Mouse (Mus musculus): ENCODE data around the gene Lix1l.
A peak's percentile ranks its signal among the peaks of the same experiment; 100 is the strongest.
"Not testable (repeated sequence)": the region's sequence is repeated elsewhere in the genome, so short reads cannot be mapped to it uniquely, and the experiment has no call there.

The Lix1l gene

DNA sequence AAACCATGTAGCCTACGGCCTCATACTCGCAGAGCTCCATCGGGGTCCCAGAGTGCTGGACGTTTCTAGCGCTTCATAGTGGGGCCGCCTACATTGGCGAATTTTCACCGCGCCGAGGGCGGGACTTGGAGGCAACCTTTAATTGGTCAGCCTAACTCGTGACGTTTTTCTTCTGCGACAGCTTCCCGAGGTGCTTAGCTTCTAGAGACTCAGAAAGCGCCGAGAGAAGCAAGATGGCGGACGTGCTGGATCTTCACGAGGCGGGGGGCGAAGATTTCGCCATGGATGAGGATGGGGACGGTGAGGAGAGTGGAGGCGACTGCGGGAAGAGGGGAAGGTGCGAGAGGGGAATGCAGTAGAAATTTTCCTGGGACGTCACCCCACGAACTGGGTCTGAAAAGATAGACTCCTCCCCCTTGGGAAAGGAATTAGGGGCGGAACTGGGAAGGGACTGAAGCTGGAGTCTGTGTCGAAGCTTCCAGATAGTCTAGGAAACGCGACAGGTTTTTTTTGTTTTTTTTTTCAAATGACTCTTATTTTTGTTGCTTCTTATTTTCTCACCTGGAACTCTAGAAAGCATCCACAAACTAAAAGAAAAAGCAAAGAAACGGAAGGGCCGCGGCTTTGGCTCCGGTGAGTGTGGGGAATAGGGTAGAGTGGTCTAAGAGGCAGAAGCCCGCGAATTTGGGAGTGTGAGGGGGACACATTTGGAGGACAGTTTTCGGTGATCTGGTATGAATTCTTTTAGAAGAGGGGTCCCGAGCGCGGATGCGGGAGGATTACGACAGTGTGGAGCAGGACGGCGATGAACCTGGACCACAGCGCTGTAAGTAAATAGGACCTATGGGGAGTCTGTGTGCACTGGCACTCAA, 29.0 kb downstream of the Lix1l start, which contains the start of gene Rbm8a:
Gene Rbm8a, plus strand, starts transcription at position 205 of the 872 bp plus-strand sequence.
- DNase-seq (ENCODE audit: low read depth, low spot score), result peak; percentile 98

DNA sequence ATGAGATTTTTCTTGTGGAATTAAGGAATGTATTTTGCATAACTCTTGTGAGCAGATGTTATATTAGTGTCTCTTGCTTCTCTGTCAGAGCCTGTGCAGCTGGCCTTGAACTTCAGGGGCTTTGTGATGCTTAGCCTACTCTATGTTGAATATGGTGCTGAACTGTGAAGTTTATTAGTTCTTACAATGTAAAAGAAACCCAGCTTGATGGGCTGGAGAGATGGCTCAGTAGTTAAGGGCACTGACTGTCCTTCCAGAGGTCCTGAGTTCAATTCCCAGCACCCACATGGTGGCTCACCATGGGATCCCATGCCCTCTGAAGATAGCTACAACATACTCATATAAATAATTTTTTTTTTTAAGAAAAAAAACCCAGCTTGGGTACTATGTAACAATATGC, 31.1 kb downstream of the Lix1l start:
- DNase-seq (ENCODE audit: low read depth, low spot score), result no peak

DNA sequence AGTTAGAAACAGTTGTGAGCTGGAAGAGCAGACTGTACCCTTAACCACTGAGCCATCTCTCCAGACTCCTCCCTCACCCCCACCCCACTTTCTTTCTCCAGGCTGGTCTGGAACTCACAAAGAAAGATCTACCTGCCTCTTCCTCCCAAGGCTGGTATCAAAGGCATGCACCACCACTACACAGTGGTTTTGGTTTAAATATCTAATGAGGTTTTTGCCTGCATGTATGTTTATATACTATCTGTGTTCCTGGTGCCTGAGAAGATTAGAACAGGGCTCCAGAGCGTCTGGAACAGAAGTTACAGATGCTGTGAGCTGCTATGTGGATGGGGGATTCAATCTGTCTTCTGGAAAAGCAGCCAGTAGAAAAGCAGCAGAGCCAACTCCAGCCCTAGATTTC, 33.1 kb downstream of the Lix1l start:
- peak; percentile 13 for DNase-seq (ENCODE audit: low read depth, low spot score)

DNA sequence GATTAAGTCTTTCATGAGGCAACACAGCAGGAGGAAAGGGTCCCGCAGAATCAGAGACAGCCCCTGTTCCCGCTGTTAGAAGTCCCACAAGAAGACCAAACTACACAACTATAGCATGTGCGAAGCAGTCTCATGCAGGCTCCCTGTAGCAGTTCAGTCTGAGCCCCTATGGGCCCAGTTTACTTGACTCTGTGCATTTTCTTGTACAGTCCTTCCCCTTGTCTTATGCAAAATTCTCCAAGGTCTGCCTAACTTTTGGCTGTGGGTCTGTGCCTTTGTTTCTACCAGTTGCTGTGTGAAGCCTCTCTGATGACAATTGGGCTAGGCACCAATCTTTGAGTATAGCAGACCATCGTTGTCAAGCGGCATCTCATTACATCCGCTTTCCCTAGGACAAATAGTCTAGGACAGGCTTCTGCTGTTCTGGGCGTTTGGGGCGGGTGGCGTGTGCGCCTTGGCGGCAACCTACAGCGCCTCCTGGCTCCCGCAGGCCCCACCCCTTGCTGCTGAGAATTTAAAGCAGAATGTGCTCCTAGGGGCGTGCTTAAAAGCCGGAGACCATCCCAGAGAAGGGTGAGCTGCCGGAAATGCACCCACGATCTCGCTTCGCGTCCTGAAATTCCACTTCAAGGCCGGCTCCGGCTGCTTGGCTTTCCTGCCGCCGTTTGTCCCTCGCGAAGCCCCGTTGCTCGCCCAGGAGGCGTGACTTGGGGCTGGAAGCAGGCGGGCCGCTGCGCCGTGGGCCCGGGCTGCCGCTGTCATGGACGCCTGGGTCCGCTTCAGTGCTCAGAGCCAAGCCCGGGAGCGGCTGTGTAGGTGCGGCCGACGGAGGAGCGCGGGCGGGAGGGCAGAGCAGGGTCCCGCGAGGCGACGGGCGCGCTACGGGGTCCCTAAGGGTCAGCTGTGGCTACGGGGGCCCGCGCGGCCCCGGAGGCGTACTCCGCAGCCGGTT, 34.3 kb downstream of the Lix1l start, which contains the start of the genes Pex11b and Gm42957:
Gene Pex11b, plus strand, starts transcription at position 449 of the 952 bp plus-strand sequence.
Gene Gm42957, plus strand, starts transcription at position 547 of the 952 bp plus-strand sequence.
- peak; percentile 91 for DNase-seq (ENCODE audit: low read depth, low spot score)

DNA sequence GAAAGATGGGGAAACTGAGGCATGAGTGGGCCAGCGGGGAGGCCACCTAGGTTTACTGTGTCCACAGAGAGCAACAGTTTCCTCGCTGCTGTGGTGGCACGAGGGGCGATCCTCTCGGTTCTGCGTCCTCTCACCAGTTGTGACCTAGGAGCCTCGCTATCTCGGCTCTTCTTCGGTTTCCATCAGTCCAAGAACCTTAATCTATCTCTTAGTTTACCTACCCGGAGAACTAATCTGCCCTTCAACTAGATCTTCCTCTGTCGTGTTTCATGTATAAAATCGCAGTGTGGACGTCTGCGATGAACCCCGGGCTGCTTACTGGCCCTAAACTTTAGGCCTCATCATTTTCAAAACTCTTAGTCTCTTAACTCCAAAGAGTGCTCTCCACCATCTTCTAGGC, 35.0 kb downstream of the Lix1l start:
- peak; percentile 66 for DNase-seq (ENCODE audit: low read depth, low spot score)

DNA sequence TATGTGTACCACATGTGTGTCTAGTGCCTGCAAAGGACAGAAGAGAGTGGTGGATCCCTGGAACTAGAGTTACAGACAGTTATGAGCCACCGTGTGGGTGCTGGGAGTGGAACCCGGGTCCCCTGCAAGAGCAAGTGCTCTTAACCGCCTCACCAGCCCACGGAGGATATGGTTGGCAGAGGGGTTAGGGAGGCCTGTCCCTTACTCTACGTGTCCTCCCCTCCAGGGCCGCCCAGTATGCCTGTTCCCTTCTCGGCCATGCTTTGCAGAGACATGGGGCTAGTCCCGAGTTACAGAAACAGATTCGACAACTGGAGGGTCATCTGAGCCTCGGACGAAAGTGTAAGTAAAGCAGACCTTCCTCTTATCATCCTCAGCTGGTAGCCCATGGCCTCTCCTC, 35.5 kb downstream of the Lix1l start:
- DNase-seq (ENCODE audit: low read depth, low spot score), result peak; percentile 72

DNA sequence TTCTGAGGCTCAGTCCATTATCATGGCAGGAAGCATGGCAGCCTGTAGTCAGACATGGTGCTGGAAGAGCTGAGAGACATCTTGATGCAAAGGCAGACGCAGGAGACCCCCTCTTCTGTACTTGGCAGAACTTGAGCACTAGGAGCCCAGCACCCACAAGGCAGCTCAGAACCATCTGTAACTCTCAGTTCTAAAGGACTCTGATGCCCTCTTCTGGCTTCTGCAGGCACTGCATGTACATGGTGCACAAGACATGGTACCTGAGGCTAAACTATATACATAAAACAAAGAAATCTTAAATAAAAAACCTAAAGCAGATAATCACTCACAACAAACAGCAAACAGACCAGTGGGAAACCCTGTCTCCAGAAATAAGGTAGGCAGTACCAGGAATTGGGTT, 38.3 kb downstream of the Lix1l start:
- DNase-seq (ENCODE audit: low read depth, low spot score), result peak; percentile 79

DNA sequence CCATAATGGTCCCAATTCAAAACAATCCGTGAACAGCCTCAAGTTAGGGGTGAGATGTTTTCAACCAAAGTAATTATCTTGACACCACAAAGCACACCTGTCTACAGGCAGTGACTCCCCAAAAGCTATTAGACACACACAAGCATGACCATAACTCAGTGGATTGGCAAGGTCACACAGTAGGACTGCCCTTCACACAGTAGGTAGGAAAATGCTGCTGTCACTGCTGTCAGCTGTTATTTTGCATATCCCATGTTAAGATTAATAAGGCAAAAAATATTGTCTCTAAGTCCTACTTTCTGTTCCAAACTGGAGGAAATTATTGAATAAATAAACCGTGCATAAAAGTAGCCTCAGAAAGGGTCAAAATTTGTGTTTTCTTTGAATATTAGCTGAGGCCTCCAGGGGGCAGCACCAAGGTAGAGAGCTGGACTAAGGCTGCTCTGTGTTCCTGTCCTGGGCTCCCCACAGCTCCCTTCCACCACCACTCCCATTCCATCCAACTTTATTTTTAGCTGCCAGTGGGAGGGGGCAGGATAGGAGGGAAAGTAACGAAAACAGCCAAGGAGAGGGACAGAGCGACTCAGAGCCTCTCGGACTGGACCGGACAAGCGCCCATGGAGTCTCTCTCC, 44.2 kb downstream of the Lix1l start, which contains the start of gene Itga10:
Gene Itga10, plus strand, starts transcription at position 567 of the 632 bp plus-strand sequence.
- peak; percentile 38 for DNase-seq (ENCODE audit: low read depth, low spot score)

DNA sequence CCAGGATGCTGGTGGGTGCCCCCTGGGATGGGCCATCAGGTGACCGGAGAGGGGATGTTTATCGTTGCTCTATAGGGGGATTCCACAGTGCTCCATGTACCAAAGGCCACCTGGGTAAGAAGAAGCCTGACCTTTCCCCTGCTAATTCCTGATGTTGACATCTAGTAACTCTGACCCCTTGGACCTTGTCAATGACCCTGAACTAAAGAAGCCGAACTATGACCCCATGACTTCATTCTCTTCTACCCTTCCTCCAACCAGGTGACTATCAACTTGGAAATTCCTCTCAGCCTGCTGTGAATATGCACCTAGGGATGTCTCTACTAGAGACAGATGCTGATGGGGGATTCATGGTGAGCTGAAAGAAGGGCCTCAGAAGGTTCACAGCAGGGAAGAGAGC, 46.4 kb downstream of the Lix1l start:
- DNase-seq (ENCODE audit: low read depth, low spot score), result no peak

DNA sequence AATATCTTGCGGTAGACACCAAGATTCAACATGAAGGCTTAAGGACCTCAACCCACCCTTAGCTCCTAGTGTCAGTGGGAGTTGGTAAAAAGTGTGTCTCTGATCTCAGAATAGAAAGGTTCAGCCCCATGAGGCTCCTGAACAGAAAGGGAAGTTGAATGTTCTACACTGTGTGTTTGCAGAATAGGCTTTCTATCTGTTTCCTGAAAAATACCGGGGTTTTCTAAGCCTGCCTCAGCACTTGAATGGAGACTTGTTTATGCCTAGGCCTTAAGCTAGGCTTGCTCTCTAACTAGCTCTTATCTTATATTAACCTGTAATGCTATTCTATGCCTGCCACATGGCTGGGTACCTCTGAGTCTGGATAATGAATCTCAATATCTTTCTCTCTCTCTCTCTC, 60.0 kb downstream of the Lix1l start:
- peak; percentile 49 for DNase-seq (ENCODE audit: low read depth, low spot score)

DNA sequence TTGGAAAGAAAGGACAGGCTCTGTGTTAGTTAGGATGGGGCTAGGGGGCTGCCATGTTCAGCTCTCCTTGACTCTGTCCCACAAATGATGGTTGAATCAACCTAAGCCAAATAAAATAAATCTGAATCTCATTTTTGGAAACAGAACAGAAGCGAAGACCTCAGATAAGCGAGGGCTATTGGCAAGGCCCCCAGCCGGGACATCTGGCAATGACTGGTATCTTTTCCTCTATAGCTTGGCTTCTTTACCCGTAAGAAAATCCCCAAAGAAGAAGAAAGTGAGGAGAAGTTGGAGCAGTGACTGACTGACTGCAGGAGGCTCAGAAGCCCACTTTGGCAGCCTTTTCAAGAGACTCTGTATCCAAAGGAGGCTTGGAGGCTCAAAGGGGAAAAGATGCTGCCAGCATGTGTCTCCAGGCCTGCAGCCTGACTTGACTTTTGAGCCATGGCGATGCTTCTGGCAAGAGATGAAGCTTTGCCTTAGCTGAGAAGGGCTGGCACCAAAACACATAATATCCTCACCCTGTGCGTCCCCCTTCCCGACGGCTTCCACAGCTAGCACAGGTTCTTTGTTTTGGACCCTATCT, 61.9 kb downstream of the Lix1l start:
- no peak for DNase-seq (ENCODE audit: low read depth, low spot score)

DNA sequence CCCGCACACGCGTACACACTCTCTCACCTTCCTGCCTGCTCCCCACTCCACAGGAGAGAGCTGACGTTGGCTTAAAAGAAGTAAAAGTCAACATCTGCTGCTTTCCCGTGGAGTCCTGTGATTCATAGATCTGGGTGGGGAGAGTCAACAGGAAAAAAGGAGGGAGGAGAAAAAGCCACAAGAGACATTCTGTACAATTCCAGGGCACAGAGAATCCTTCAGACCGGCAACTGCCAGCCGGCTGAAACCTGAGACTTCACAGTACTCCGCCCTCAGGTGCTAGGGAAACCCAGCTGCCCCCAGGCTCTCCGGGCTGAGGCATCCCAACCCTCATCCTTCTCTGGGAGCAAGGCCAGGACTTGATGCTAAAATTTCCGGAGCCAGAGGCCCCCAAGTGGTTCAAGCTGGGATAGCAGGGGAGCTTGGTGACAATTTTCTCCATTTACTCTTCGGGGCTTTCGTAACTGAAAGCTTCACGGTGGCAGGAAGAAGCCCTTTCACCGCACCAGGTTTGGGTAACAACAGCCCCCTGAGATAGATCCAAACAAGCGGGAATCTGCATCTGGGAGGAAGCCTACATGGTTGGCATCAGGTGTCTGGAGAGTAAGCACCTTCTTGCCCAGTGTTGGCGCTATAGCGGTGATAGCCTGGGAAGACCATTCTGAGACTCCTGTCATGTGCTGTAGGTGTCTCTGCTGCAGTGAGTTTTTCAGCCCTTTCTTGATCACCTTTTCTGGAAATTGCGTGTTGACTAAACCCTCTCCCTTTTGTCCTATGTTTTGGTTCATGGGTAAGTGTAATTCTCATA, 62.7 kb downstream of the Lix1l start:
- DNase-seq (ENCODE audit: low read depth, low spot score), result peak; percentile 57

DNA sequence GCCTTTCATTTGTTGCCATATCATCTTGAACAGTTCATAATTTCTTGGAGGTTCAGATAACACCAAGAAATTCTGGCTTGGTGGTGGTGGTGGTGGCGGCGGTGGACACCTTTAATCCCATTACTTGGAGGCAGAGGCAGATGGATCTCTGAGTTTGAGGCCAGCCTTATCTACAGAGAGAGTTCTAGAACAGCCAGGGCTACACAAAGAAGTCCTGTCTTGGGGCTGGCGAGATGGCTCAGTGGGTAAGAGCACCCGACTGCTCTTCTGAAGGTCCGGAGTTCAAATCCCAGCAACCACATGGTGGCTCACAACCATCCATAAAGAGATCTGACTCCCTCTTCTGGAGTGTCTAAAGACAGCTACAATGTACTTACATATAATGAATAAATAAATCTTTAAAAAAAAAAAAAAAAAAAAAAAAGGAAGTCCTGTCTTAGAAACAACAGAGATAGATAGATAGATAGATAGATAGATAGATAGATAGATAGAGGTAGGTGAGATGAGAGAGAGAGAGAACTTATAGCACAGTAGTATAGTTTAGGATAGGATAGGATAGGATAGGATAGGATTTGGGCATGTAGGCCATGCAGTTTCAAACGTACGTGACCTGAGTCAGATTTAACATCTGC, 64.9 kb downstream of the Lix1l start:
- not testable (repeated sequence) for DNase-seq (ENCODE audit: low read depth, low spot score)

DNA sequence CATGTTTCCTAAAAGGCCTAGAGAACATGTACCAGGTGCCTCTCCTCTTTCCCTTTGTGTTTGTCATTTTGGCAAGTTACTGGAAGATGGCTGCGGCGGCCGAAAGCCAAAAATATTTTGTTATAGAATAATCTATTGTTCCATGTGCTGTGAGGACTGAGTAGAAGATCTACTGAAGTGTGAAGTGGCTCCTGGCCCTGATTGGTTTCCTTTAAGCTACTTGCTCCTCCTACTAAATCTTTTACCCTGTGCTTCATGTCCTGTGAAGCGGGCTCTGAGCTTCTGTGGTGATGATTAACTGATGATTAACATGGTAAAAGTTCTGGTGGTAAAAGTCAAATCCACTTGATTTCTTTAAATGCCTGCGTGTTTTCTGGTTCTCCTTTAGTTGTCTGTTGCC, 66.0 kb downstream of the Lix1l start:
- DNase-seq (ENCODE audit: low read depth, low spot score), result no peak

DNA sequence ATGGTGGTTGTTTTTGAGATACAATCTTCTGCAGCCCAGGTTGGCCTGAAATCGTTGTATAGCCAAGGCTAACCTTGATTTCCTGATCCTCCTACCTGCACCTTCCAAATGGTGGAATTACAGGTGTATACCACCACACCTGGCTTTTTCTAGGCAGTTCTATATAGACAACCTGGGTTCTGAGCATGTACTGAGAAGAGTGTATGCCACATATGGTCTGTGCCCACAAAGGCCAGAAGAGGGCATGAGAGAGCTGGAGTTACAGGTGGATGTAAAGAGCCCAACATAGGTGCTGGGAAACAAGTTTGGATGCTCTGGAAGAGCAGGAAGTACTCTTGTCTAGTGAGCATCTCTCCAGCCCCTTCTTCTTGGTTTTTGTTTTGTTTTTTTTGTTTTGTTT, 66.4 kb downstream of the Lix1l start:
- DNase-seq (ENCODE audit: low read depth, low spot score), result peak; percentile 62

DNA sequence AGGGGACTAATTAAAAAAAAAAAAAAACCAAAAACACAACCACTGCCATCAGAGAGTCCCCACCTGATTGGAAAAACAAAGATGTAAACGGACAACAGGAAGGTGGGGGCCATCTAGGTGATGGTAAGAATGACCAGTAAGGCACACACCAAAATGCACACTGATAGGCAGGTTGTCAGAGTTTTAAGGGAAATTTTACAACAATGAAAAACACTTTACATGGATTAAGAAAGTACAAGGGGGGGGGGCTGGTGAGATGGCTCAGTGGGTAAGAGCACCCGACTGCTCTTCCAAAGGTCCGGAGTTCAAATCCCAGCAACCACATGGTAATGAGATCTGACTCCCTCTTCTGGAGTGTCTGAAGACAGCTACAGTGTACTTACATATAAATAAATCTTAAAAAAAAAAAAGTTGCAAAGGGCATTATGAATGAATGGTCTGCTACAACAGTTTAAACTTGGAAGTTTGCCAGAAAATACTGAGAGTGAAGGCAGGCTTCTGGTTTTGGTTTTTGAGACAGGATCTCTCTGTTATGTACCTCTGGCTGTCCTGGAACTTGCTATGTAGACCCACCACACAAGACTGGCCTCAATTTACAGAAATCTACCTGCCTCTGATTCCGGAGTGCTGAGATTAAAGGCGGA, 67.6 kb downstream of the Lix1l start:
- DNase-seq (ENCODE audit: low read depth, low spot score), result peak; percentile 30

DNA sequence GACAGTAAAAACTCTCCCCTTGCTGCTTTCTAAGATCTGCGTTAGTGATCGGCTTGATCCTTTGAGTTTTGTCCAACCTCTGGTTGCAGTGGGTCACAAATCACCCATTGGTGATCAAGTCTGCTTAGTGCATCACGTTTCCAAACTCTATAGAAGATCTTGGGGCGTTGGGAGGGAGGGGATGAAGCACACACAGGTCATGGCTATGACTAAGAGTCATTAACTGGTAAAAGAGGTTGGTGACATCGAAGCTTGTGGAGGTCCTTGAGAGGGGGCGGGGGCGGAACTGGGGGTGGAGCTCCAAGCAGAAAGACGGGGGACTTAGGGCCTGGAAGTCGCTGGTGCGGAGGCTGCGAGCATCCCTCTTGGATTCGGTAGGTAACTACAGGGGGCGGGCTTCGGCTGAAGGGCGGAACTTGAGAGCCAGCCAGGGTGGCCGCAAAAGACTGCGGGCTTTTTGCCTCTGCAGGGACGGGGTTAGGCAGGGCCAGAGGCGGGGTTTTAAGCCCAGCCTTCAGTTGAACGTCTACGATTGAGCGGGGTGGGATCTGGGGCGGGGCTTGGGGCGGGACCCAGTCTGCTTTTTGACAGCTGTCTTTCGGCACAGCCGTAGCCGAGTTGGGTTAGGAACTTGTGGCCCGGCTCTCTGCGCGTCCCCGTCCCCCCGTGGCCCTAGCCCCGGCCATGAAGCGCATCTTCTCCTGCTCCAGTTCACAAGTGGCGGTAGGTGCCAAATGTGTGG, 68.9 kb downstream of the Lix1l start, which contains the start of gene Ankrd35:
Gene Ankrd35, plus strand, starts transcription at position 405 of the 742 bp plus-strand sequence.
- peak; percentile 92 for DNase-seq (ENCODE audit: low read depth, low spot score)

DNA sequence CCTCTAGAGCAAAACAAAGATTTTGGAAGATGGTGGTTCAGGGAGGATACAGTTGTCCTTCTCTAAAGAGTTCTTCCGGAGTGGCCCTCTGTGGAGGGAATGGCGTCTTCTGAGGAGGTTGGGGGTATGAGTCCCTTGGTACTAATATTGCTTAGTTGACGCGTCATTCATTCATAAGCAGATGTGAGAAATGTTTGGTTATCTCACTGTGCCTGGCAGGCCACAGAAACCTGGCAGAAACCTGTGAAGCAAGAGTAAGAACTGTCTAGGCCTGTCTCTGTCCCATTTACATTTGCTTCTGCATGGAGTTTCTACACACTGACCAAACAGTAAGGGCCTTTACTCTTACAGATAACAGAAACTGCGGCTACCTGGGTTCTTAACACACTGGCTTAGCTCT, 70.6 kb downstream of the Lix1l start:
- no peak for DNase-seq (ENCODE audit: low read depth, low spot score)

DNA sequence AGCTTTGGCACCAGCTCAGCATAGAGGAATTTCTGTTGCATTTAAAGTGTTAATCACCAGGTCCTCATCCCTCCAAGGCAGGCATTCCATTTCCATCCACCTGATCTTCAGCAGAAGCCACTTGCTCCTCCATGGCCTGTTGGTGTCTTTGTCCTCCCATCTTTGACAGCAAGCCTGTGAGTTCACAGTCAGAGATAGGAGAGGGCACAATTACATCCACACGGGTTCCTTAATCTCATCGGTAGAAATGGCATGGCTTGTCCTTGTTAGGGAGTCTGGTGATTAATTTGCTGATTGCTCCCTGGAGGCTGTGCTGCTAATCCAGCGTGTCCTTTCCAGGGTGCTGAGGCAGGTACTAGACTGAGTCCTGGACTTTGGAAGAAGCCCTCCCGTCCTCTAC, 72.6 kb downstream of the Lix1l start:
- DNase-seq (ENCODE audit: low read depth, low spot score), result no peak

All from A20 (cell line).